Comparison of ENCODE assay signal across 17 mouse cellular contexts in genomic region chr9:65755673-65756375, GRCm38 (mm10).
DNase-seq lines count a peak whose midpoint lies in the region; ATAC-seq and TF ChIP-seq lines count a peak whose summit lies in the region.
"Had no signal": no experiment of that assay in that cellular context is flagged by ENCODE, and none has a peak within 500 bp of the region (broad histone marks: within the 10 kb centered on the region; RNA-seq: fewer than 3 reads in every experiment).

No protein-coding gene starts in this region.

- TF ChIP-seq CTCF in thymus, adult 2 months (IDR thresholded peaks at IDR 0.05; ENCODE audit: borderline replicate concordance, control insufficient read depth, extremely low read depth, insufficient read depth, low read length, poor library complexity): no peak

- no peaks in the 10 kb centered on the region for H3K9me3 ChIP-seq in forebrain, embryonic 11.5 days (ENCODE audit: control insufficient read depth, low read length)
- peaks cover 5% of the 10 kb centered on the region; the same call in 1 of the 2 replicates for H3K9me3 ChIP-seq in forebrain, embryonic 10.5 days
- H3K9me3 ChIP-seq in forebrain, embryonic 16.5 days (ENCODE audit: control insufficient read depth, low read length): no peaks in the 10 kb centered on the region
- H3K9me3 ChIP-seq in neural tube, embryonic 15.5 days (replicated peaks): no peaks in the 10 kb centered on the region
- H3K9me3 ChIP-seq: embryonic facial prominence, embryonic 13.5 days had no signal

- H3K9ac ChIP-seq in forebrain, embryonic 11.5 days (ENCODE audit: low read length): no peak overlapping the region
- no peak overlapping the region for H3K9ac ChIP-seq in forebrain, embryonic 16.5 days (replicated peaks; ENCODE audit: low read depth, low read length)
- no peak overlapping the region for H3K9ac ChIP-seq in neural tube, embryonic 15.5 days (replicated peaks)
- H3K9ac ChIP-seq: embryonic facial prominence, embryonic 13.5 days had no signal

- ATAC-seq in forebrain, embryonic 11.5 days (replicated peaks; ENCODE audit: low FRiP score): no peak
- ATAC-seq in forebrain, embryonic 16.5 days: peak; percentile 55
- no peak for ATAC-seq in neural tube, embryonic 15.5 days (ENCODE audit: low FRiP score)
- ATAC-seq: inflammation-experienced regulatory T-cells, adult 6 months had no signal

- H3K36me3 ChIP-seq in forebrain, embryonic 11.5 days (ENCODE audit: control insufficient read depth, insufficient read depth, low read length): no peaks in the 10 kb centered on the region
- peaks cover 44% of the 10 kb centered on the region for H3K36me3 ChIP-seq in forebrain, embryonic 10.5 days (replicated peaks)
- H3K36me3 ChIP-seq in forebrain, embryonic 16.5 days (ENCODE audit: control insufficient read depth, insufficient read depth): no peaks in the 10 kb centered on the region
- H3K36me3 ChIP-seq in neural tube, embryonic 15.5 days: no peaks in the 10 kb centered on the region
- no peaks in the 10 kb centered on the region for H3K36me3 ChIP-seq in thymus, adult 2 months (ENCODE audit: control insufficient read depth, insufficient read depth, low read length)

- H3K27me3 ChIP-seq in forebrain, embryonic 11.5 days (ENCODE audit: control insufficient read depth, insufficient read depth, low read length): no peaks in the 10 kb centered on the region
- no peaks in the 10 kb centered on the region for H3K27me3 ChIP-seq in forebrain, embryonic 10.5 days (ENCODE audit: poor library complexity, severe bottlenecking)
- H3K27me3 ChIP-seq in forebrain, embryonic 16.5 days (replicated peaks; ENCODE audit: control insufficient read depth, insufficient read depth, low read length): no peaks in the 10 kb centered on the region
- no peaks in the 10 kb centered on the region for H3K27me3 ChIP-seq in neural tube, embryonic 15.5 days (replicated peaks)
- H3K27me3 ChIP-seq in thymus, adult 2 months (ENCODE audit: control insufficient read depth, insufficient read depth, low read length): no peaks in the 10 kb centered on the region
- H3K27me3 ChIP-seq: CH12.LX; embryonic facial prominence, embryonic 13.5 days had no signal

- TF ChIP-seq POLR2A in thymus, adult 2 months (IDR thresholded peaks at IDR 0.05; ENCODE audit: control insufficient read depth, extremely low read depth, insufficient read depth, low read length, poor library complexity): no peak

- no peak overlapping the region; the same call in 1 of the 2 replicates for H3K4me2 ChIP-seq in forebrain, embryonic 11.5 days (ENCODE audit: low read depth, low read length, severe bottlenecking)
- H3K4me2 ChIP-seq in forebrain, embryonic 16.5 days (ENCODE audit: low read length): no peak overlapping the region
- no peak overlapping the region for H3K4me2 ChIP-seq in neural tube, embryonic 15.5 days
- H3K4me2 ChIP-seq: embryonic facial prominence, embryonic 13.5 days had no signal

- 68% methylated on average over 7 of the region's 7 CpGs for WGBS in forebrain, embryonic 11.5 days
- WGBS in forebrain, embryonic 10.5 days: 89% methylated on average over 7 of the region's 7 CpGs
- 38% methylated on average over 7 of the region's 7 CpGs for WGBS in forebrain, embryonic 16.5 days
- 66% methylated on average over 7 of the region's 7 CpGs for WGBS in neural tube, embryonic 15.5 days
- 98% methylated on average over 7 of the region's 7 CpGs for WGBS in thymus, adult 2 months

- no peak for DNase-seq in forebrain, embryonic 11.5 days (ENCODE audit: low spot score)
- no peak for DNase-seq in forebrain, embryonic 10.5 days (ENCODE audit: extremely low spot score, low spot score)
- peak; percentile 21 for DNase-seq in left cerebral cortex, postnatal 4 days
- no peak for DNase-seq in left cerebral cortex, adult 9 months (ENCODE audit: low spot score in 2 of 2)
- DNase-seq in thymus, postnatal 4 days: no peak
- no peak for DNase-seq in thymus, adult 2 months
- DNase-seq: adrenal gland, postnatal 14 days; cerebellum, adult 8-10 months; kidney, adult 8-10 months; kidney, postnatal 25 days; right cerebral cortex, postnatal 25 days had no signal

- H3K27ac ChIP-seq in forebrain, embryonic 11.5 days (ENCODE audit: low read depth, low read length): peak overlapping the region; percentile 15; the same call in 1 of the 2 replicates
- H3K27ac ChIP-seq in forebrain, embryonic 10.5 days: no peak overlapping the region
- peak overlapping the region; percentile 25; the same call in 1 of the 2 replicates for H3K27ac ChIP-seq in forebrain, embryonic 16.5 days (ENCODE audit: low read length)
- H3K27ac ChIP-seq in neural tube, embryonic 15.5 days (replicated peaks): peak overlapping the region; percentile 63; the same call in 1 of the 2 replicates
- H3K27ac ChIP-seq in thymus, adult 2 months (ENCODE audit: control insufficient read depth, insufficient read depth, low read length): no peak overlapping the region
- H3K27ac ChIP-seq: embryonic facial prominence, embryonic 13.5 days; gastrocnemius, adult 2 months had no signal

- intact Hi-C loops in left cerebral cortex, postnatal 4 days (cut with DNase I): no loop called here

- no peak overlapping the region for H3K4me3 ChIP-seq in forebrain, embryonic 11.5 days (ENCODE audit: low read depth, low read length)
- no peak overlapping the region for H3K4me3 ChIP-seq in forebrain, embryonic 10.5 days
- no peak overlapping the region for H3K4me3 ChIP-seq in forebrain, embryonic 16.5 days (replicated peaks; ENCODE audit: low read length)
- no peak overlapping the region for H3K4me3 ChIP-seq in neural tube, embryonic 15.5 days (replicated peaks)
- H3K4me3 ChIP-seq in thymus, adult 2 months (ENCODE audit: control insufficient read depth, insufficient read depth, low read length): no peak overlapping the region
- H3K4me3 ChIP-seq: embryonic facial prominence, embryonic 13.5 days; gastrocnemius, adult 2 months had no signal

- peaks cover 3% of the 10 kb centered on the region; the same call in 1 of the 2 replicates for H3K4me1 ChIP-seq in forebrain, embryonic 11.5 days (replicated peaks; ENCODE audit: control insufficient read depth, insufficient read depth, low read length)
- peaks cover 8% of the 10 kb centered on the region for H3K4me1 ChIP-seq in forebrain, embryonic 10.5 days
- H3K4me1 ChIP-seq in forebrain, embryonic 16.5 days (replicated peaks; ENCODE audit: control insufficient read depth, insufficient read depth, low read length): peaks cover 17% of the 10 kb centered on the region; the same call in 1 of the 2 replicates
- peaks cover 30% of the 10 kb centered on the region for H3K4me1 ChIP-seq in neural tube, embryonic 15.5 days
- H3K4me1 ChIP-seq in thymus, adult 2 months (replicated peaks; ENCODE audit: control insufficient read depth, insufficient read depth, low read length): no peaks in the 10 kb centered on the region
- H3K4me1 ChIP-seq: embryonic facial prominence, embryonic 13.5 days had no signal

Comparison
In these comparisons a context has a peak if more than half of its experiments do, and no peak if none do; other contexts are left out.
1. H3K27ac ChIP-seq: peak in forebrain, embryonic 11.5 days (single experiment), forebrain, embryonic 16.5 days (single experiment) and neural tube, embryonic 15.5 days (single experiment); none in forebrain, embryonic 10.5 days (single experiment) and thymus, adult 2 months (single experiment).